Mouse (Mus musculus) liver, embryonic 15.5 days (tissue): Measurements from ENCODE around the gene Alg14. TPM values are rescaled to one million over a fixed set of nuclear protein-coding genes. Genes with fewer than 3 reads are reported as not detected.

Source experiments
- ATAC-seq: fragments of 200-750 bp; cut with Nextera tagmentation; 2 replicates; pipeline ENCODE4 v1.8.0; 2017; ENCODE audit warnings: moderate number of reproducible peaks, mild to moderate bottlenecking, moderate library complexity; ENCODE audit not compliant: insufficient read depth
- H3K27ac ChIP-seq: fragments of 300-500 bp; sonication (generic); replicated peaks from 2 replicates; pipeline ENCODE4 v1.5.1; 2015; ENCODE audit warnings: mild to moderate bottlenecking, inconsistent platforms
- H3K27me3 ChIP-seq: fragments of 300-500 bp; sonication (generic); 2 replicates; pipeline ENCODE4 v1.6.1; 2015; ENCODE audit warnings: mild to moderate bottlenecking, inconsistent platforms
- H3K36me3 ChIP-seq: fragments of 300-500 bp; sonication (generic); replicated peaks from 2 replicates; pipeline ENCODE4 v1.6.1; 2015; ENCODE audit warnings: moderate library complexity, mild to moderate bottlenecking, inconsistent platforms
- H3K4me1 ChIP-seq: fragments of 300-500 bp; sonication (generic); replicated peaks from 2 replicates; pipeline ENCODE4 v1.6.1; 2015; ENCODE audit warnings: inconsistent platforms
- H3K4me2 ChIP-seq: fragments of 300-500 bp; sonication (generic); 2 replicates; pipeline ENCODE4 v1.6.1; 2015; ENCODE audit warnings: moderate library complexity, mild to moderate bottlenecking, inconsistent platforms
- H3K4me3 ChIP-seq: fragments of 300-500 bp; sonication (generic); replicated peaks from 2 replicates; pipeline ENCODE4 v1.5.1; 2015; ENCODE audit warnings: mild to moderate bottlenecking, inconsistent platforms
- H3K9ac ChIP-seq: fragments of 300-500 bp; sonication (generic); 2 replicates; pipeline ENCODE4 v1.6.1; 2015; ENCODE audit warnings: moderate library complexity, mild to moderate bottlenecking, inconsistent platforms
- H3K9me3 ChIP-seq: fragments of 300-500 bp; sonication (generic); replicated peaks from 2 replicates; pipeline ENCODE4 v1.6.1; 2016; ENCODE audit warnings: inconsistent platforms
- WGBS: fragments of 180-500 bp; shearing (Covaris S2); methylation state at CpG from one replicate; pipeline ENCODE4 v1.1.7; 2015; ENCODE audit warnings: mixed read lengths; ENCODE audit not compliant: insufficient replicate concordance; 5-methylcytosine and 5-hydroxymethylcytosine counted together
- polyA plus RNA-seq: library from polyadenylated mRNA; unstranded; fragments of >200 nt; fragmentation: Nextera tagmentation; extraction: Ambion mirVana; gene quantifications from 2 replicates; pipeline ENCODE4 v1.2.1, GENCODE M21; 2015

The Alg14 gene
- polyA plus RNA-seq, 1 experiment from 2014 or later: 13.5 TPM

GRCm38 (mm10) chr3:121365131-121365530 lies 73.6 kb downstream of the Alg14 start:
- Histone ChIP-seq H3K27me3 (no peaks in the 10 kb centered on the region), H3K9ac (no peak overlapping the region), H3K36me3 (no peaks in the 10 kb centered on the region), H3K4me3 (no peak overlapping the region), H3K4me1 (peaks cover 4% of the 10 kb centered on the region; the same call in 1 of the 2 replicates), H3K27ac (no peak overlapping the region), H3K9me3 (no peaks in the 10 kb centered on the region), H3K4me2 (no peak overlapping the region)
- 43% methylated on average over 8 of the region's 8 CpGs for WGBS
- ATAC-seq: no peak

DNA sequence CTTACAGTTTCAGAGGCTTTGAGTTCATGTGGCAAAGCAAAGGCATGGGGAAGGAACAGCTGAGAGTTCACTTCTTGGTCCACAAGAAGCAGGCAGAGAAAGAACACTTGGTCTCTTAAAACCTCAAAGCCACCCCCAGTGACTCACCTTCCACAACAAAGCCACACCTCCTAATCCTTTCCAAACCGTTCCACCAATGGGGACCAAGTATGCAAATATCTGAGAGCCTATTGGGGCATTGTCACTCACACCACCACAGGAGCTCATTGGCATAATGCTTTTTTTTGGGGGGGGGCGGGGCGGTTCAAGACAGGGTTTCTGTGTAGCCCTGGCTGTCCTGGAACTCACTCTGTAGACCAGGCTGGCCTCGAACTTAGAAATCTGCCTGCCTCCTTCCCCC lies 77.0 kb downstream of the Alg14 start:
- no peak overlapping the region for H3K9ac ChIP-seq
- H3K27me3 ChIP-seq: no peaks in the 10 kb centered on the region
- H3K4me3 ChIP-seq: no peak overlapping the region
- no peaks in the 10 kb centered on the region for H3K36me3 ChIP-seq
- ATAC-seq: no peak
- no peaks in the 10 kb centered on the region for H3K9me3 ChIP-seq
- H3K4me1 ChIP-seq: peaks cover 10% of the 10 kb centered on the region
- H3K27ac ChIP-seq: no peak overlapping the region
- no peak overlapping the region for H3K4me2 ChIP-seq
- WGBS: 80% methylated on average over 4 of the region's 4 CpGs

DNA sequence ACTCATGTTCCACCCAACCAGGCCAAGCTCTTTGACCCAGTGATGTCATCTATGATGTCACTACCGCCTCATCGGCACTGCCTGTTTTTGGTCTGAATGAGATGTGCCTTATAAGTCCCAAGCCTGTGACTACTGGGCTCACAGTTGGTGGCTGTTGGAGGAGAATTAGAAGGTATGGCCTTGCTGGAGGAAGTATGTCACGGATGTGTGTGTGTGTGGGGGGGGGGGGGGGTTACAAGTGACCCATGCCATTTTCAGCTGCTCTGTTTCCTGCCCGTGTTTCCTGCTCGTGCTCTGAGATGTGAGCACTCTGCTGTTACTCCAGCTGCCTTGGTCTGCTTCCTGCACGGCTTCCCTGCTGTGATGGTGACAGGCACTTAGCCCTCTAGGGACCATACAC lies 77.9 kb downstream of the Alg14 start:
- no peak for ATAC-seq
- 19% methylated on average over 6 of the region's 6 CpGs for WGBS

GRCm38 (mm10) chr3:121370301-121370700 lies 78.7 kb downstream of the Alg14 start:
- Histone ChIP-seq H3K27ac (no peak overlapping the region), H3K9ac (no peak overlapping the region), H3K9me3 (no peaks in the 10 kb centered on the region), H3K4me1 (peaks cover 9% of the 10 kb centered on the region; the same call in 1 of the 2 replicates), H3K27me3 (no peaks in the 10 kb centered on the region), H3K4me2 (no peak overlapping the region; the same call in none of the 2 replicates), H3K4me3 (no peak overlapping the region), H3K36me3 (no peaks in the 10 kb centered on the region)
- WGBS: 47% methylated on average over 13 of the region's 13 CpGs
- 0 out of 2 replicates have a peak, but pooled peaks have one; percentile 4 for ATAC-seq

More for the DNA sequence above, 77.9 kb downstream of the Alg14 start:
- Histone ChIP-seq H3K4me1 (peaks cover 11% of the 10 kb centered on the region), H3K4me2 (no peak overlapping the region), H3K4me3 (no peak overlapping the region), H3K27me3 (no peaks in the 10 kb centered on the region), H3K9me3 (no peaks in the 10 kb centered on the region), H3K9ac (no peak overlapping the region), H3K27ac (0 out of 2 replicates have a peak overlapping the region, but pooled peaks have one; percentile 33), H3K36me3 (no peaks in the 10 kb centered on the region)

GRCm38 (mm10) chr3:121370830-121371526 lies 79.4 kb downstream of the Alg14 start:
- ATAC-seq: no peak
- 54% methylated on average over 12 of the region's 12 CpGs for WGBS
- H3K27ac ChIP-seq: no peak overlapping the region

GRCm38 (mm10) chr3:121371527-121372220 lies 80.1 kb downstream of the Alg14 start:
- peaks cover 9% of the 10 kb centered on the region for H3K4me1 ChIP-seq
- no peak for ATAC-seq
- no peaks in the 10 kb centered on the region for H3K27me3 ChIP-seq
- H3K27ac ChIP-seq: no peak overlapping the region
- no peaks in the 10 kb centered on the region for H3K36me3 ChIP-seq
- H3K4me3 ChIP-seq: no peak overlapping the region
- 58% methylated on average over 8 of the region's 8 CpGs for WGBS
- H3K9ac ChIP-seq: no peak overlapping the region
- H3K4me2 ChIP-seq: no peak overlapping the region
- no peaks in the 10 kb centered on the region for H3K9me3 ChIP-seq

More at GRCm38 (mm10) chr3:121370830-121371526, 79.4 kb downstream of the Alg14 start:
- no peak overlapping the region for H3K9ac ChIP-seq
- no peaks in the 10 kb centered on the region for H3K36me3 ChIP-seq
- no peaks in the 10 kb centered on the region for H3K9me3 ChIP-seq
- no peaks in the 10 kb centered on the region for H3K27me3 ChIP-seq
- no peak overlapping the region; the same call in 1 of the 2 replicates for H3K4me2 ChIP-seq
- H3K4me3 ChIP-seq: no peak overlapping the region
- peaks cover 9% of the 10 kb centered on the region for H3K4me1 ChIP-seq

- 67% methylated on average over 9 of the region's 9 CpGs for WGBS
- H3K4me1 ChIP-seq: peaks cover 9% of the 10 kb centered on the region
- no peak overlapping the region for H3K4me3 ChIP-seq
- no peaks in the 10 kb centered on the region for H3K36me3 ChIP-seq
- no peak overlapping the region for H3K27ac ChIP-seq
- no peak overlapping the region for H3K4me2 ChIP-seq
- no peak overlapping the region for H3K9ac ChIP-seq
- no peaks in the 10 kb centered on the region for H3K9me3 ChIP-seq
- H3K27me3 ChIP-seq: no peaks in the 10 kb centered on the region
- ATAC-seq: no peak
Measured at GRCm38 (mm10) chr3:121373897-121374441, 82.4 kb downstream of the Alg14 start.

- peaks cover 6% of the 10 kb centered on the region for H3K4me1 ChIP-seq
- no peak for ATAC-seq
- no peaks in the 10 kb centered on the region for H3K27me3 ChIP-seq
- H3K4me3 ChIP-seq: no peak overlapping the region
- H3K27ac ChIP-seq: no peak overlapping the region
- no peaks in the 10 kb centered on the region for H3K36me3 ChIP-seq
- no peak overlapping the region for H3K4me2 ChIP-seq
- H3K9me3 ChIP-seq: no peaks in the 10 kb centered on the region
- no peak overlapping the region for H3K9ac ChIP-seq
- WGBS: 67% methylated on average over 7 of the region's 7 CpGs
Measured at GRCm38 (mm10) chr3:121375541-121376129, 84.1 kb downstream of the Alg14 start.

DNA sequence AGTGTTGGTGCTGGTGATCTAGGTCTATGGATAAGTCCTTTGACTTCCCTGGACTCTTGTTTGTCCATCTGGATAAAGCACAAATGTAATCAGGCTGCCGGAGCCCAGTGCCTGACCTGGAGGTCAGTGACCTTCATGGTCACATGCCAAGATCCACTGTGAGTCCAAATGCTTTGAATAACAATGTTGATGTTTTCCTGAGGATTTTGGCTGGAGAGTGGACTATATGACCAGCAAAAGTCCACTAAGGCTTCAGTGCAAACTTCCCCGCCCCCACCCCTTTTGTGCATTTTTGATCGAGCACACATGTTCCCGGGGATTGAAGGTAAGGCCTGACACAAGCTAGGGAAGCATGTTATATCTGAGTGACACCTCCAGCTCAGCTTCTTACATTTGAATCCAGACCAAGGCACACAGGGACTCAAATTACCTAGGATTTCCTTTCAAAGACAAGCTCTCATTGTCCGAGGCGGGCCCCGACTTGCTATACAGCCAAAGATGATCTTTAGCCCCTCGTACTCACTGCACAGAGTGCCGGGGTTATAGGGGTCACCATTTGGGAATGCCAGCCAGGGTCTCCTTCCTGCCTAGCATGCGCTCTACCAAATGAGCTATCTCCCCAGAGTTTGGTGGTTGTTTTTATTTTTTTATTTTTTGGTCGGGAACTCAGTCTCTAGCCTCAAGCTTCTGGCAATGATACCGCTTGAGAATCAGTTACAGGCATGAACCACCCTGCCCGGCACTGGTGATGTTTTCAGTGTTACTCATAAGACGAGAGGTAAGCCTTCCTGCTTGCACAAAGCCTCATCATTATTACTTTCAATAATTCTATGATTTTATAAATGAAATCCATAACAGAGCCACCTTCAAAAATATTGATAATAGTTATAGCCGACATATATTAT lies 87.4 kb downstream of the Alg14 start:
- WGBS: 65% methylated on average over 15 of the region's 15 CpGs
- no peak overlapping the region for H3K4me2 ChIP-seq
- peak overlapping the region; percentile 24; the same call in 1 of the 2 replicates for H3K27ac ChIP-seq
- H3K4me1 ChIP-seq: peaks cover 4% of the 10 kb centered on the region
- no peak overlapping the region for H3K9ac ChIP-seq
- no peak overlapping the region for H3K4me3 ChIP-seq
- H3K27me3 ChIP-seq: no peaks in the 10 kb centered on the region
- H3K9me3 ChIP-seq: no peaks in the 10 kb centered on the region
- ATAC-seq: peak; percentile 61
- H3K36me3 ChIP-seq: no peaks in the 10 kb centered on the region

DNA sequence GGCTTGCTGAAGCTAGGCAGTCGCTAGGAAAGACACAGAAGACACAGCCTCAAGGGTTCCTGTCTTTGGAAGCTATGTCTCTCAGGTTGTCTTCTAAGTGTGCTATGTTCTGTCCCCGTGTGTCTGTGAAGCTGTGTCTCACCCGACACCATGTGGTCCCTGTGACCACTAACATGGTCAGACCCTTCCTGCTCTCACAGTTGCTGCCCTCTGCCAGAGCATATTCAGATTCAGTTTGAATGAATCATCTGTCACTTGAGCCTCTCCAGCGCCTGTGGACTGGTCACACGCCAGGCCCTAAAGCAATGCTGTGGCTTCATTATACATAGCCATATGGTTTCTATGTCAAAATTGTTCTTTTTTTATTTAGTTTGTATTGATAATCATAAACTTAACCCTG lies 88.1 kb downstream of the Alg14 start:
- peaks cover 2% of the 10 kb centered on the region for H3K4me1 ChIP-seq
- no peak overlapping the region for H3K4me3 ChIP-seq
- no peaks in the 10 kb centered on the region for H3K36me3 ChIP-seq
- H3K9ac ChIP-seq: no peak overlapping the region
- H3K9me3 ChIP-seq: no peaks in the 10 kb centered on the region
- H3K4me2 ChIP-seq: no peak overlapping the region
- H3K27me3 ChIP-seq: no peaks in the 10 kb centered on the region
- WGBS: 65% methylated on average over 5 of the region's 5 CpGs
- no peak for ATAC-seq
- no peak overlapping the region for H3K27ac ChIP-seq
